Mouse (Mus musculus): ENCODE measurements around the gene Tapt1.

GRCm38 (mm10) chr5:44220430-44220829 lies 6.0 kb downstream of the Tapt1 start:
- TF ChIP-seq CTCF (IDR thresholded peaks at IDR 0.05; ENCODE audit: low read depth, low read length) (no peak), POLR2A (IDR thresholded peaks at IDR 0.05; ENCODE audit: insufficient read depth, low read length) (no peak)
